Mouse (Mus musculus) heart, adult 8-10 months (tissue): ENCODE measurements around the gene Cacna1c. TPM values are rescaled to one million over a fixed set of nuclear protein-coding genes. Genes with fewer than 3 reads are reported as not detected.

ENCODE experiments used
- DNase-seq: peaks from one replicate; pipeline ENCODE4 v3.0.0; 2022; ENCODE audit warnings: low spot score
- total RNA-seq, 4 experiments: library from RNA; stranded (reverse); gene quantifications; 2 replicates each; pipeline ENCODE4 v1.2.4; 2022

The Cacna1c gene
- total RNA-seq, 4 experiments from 2014 or later = 227 to 263 (median 245) TPM

- no peak for DNase-seq
These were observed 30.5 kb downstream of the Cacna1c start for GRCm38 (mm10) chr6:119165677-119166076.

- DNase-seq = no peak
These were observed 51.1 kb downstream of the Cacna1c start for GRCm38 (mm10) chr6:119145109-119145508.

DNA sequence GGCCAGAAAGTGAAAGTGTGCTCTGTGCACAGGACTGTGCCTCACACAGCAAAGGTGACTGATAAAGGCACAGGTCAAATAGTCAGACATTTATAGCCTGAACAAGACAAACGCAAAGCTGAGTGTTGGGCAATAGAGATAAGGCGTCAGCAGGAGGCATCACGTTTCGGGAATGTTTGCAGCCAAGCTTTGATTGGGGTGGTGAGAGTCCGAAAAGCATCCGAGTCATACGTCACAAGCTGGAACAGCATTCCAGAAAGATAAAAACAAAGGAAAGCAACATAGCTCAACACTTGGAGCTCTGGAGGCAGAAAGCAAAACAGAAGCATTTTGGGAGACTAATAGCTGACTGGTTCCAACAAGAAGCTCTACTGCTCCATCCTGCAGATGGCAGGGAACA, 56.7 kb downstream of the Cacna1c start:
- peak; percentile 55 for DNase-seq

DNA sequence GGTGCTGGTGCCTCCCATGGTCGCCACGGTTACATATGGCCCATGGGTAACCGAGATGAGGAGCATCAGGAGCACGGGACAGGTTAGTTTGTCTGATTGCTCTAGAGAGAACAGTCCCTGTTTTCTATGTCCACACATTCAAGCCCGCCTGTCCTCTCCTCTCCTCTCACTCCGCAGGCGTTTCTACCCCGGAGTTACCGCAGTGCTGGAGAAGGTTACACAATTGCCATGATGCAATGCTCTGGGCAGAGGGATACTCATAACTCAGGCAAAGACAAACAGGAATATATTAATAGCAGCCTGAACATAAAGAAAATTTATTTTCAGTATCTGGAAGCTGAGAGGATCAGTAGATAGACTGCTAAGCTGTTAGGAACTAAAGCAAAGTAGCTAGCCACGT, 58.5 kb downstream of the Cacna1c start:
- no peak for DNase-seq

DNA sequence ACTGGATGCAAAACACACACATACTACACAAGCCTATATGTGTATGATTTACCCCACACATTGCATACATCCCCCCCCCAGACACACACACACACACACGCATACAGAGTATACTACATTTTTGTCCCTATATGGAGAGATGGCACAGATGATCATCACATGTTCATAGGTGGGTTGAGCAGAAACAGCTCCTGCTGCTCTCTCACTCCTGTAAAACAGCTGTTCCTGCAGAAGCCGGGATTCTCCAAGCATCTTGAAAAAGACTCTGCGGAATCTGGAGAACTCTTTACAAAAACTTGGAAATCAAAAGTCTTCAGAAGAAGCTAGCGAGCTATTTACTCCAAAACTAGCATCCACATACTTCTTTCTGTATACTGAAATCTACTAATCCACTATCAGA, 63.4 kb downstream of the Cacna1c start:
- DNase-seq = no peak

DNA sequence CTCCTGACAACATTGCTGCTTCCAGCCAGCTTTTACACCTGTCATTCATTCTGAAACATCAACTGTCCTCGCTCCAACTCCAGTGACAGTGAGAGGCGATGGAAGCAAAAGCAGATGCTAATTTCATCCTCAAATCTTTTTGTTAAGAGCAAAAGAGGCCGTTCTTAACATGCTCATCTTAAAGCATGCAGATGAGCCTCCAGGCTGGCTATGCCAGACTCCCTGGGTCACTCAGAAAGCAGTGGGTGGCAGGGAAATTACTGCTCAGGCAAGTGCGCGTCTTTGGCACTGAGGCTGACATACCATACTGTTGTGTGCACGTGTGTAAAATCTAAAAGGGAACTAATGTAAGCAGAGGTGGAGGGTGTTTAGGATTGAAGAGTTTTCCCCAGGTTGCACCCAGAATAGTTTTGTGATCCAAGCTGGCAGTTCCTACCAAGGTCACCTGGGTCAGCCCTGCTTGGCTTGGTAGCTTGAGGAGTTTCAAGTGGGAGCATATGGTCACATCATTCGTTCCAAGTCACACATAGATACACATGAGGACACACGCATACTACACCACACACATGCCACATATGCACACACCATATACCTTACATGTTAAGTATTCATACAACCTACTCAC, 64.0 kb downstream of the Cacna1c start:
- no peak for DNase-seq

DNA sequence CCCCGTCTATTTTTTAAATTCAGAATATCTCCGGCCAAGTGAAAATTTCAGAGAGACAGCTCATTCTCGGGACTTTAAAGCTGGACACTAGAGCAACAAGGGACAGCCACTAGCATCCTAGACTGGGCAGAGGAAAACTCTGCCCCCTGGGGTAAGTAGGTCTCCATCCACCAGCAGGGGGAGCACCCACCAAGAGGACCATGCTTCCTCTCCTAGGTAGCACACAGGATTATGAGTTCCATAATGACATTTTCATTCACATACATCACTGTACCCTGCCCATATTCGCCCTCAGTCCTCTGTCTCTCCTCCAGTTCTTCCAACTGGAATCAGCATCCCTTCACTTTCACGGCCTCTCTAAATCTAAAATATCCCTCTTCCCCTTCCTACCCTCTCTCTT, 66.6 kb downstream of the Cacna1c start:
- DNase-seq = no peak

DNA sequence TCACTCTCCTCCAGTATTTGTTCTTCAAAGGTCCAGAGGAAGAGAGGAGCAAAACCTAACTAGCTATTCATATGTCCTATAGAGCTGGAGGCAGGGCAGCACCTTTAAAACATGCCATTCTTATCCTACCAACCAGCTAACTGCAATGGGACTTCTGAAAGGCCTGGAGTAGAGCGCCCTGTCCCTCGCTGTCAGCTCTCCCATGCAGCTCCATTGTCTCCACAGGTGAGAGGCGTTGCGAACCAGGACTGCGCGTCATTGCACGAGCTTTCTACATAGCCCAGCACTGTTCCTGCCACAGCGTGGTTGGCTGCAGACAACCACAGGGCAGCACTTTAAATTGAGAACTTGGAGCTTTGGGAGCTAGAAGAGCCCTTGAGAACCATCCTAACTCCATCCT, 67.7 kb downstream of the Cacna1c start:
- DNase-seq = no peak

GRCm38 (mm10) chr6:119128076-119128475, 68.1 kb downstream of the Cacna1c start:
- DNase-seq = no peak

DNA sequence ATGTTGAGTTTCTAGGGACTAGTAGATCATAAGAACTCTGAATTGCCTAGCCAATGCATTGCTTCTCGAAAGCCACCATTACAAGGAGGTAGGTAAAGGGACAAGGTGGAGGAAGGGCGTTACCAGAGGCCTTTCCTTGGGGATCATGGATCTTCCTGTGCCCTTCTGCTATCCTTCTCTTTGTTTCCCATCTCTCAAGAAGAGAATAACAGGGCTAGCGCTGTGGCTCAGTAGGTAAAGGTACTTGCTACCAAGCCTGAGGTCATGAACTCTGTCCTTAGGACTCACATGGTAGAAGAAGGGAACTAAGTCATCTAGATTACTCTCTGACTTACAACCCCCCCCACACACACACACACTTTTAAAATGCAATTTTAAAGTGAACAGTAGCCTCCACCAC, 69.2 kb downstream of the Cacna1c start:
- DNase-seq = no peak

GRCm38 (mm10) chr6:119118371-119118770, 77.8 kb downstream of the Cacna1c start:
- no peak for DNase-seq

- no peak for DNase-seq
These were observed 79.9 kb downstream of the Cacna1c start for GRCm38 (mm10) chr6:119116290-119116689.

DNA sequence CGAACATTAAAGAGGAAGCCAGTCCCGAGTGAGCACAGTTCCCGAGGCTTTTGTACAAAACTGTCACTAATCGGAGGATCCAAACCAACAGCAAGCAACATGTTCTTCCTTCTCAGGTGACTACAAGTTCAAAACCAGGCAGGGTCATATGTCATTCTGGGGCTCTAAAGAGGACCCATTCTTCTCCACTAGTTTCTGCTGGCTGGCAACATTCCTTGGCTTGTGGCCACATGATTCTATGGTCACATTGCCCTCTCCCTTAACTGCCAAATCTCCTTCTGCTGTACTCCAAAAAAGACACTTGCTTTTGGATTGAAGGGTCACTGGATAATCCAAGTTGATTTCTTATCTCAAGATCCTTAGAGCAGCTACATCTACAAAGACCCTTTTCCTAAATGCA, 82.9 kb downstream of the Cacna1c start:
- no peak for DNase-seq

DNA sequence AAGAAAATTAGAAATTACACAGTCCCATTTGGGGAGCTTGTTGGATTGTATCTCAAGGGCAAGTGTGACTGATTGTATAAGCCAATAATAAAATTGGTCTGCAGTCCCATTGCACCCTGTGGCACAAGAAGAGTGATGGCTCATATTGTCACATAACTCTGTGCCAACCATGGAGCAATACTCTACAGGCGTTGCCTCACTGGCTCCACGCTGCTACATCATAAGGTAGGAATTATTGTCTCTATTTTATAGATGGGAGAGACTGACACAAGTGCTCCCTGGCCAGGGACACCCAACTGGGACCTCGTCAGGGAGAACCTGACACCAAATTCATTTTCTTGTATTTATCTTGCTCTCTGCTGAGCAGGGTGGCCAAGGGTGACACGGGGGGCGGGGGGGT, 85.8 kb downstream of the Cacna1c start:
- DNase-seq = no peak

DNA sequence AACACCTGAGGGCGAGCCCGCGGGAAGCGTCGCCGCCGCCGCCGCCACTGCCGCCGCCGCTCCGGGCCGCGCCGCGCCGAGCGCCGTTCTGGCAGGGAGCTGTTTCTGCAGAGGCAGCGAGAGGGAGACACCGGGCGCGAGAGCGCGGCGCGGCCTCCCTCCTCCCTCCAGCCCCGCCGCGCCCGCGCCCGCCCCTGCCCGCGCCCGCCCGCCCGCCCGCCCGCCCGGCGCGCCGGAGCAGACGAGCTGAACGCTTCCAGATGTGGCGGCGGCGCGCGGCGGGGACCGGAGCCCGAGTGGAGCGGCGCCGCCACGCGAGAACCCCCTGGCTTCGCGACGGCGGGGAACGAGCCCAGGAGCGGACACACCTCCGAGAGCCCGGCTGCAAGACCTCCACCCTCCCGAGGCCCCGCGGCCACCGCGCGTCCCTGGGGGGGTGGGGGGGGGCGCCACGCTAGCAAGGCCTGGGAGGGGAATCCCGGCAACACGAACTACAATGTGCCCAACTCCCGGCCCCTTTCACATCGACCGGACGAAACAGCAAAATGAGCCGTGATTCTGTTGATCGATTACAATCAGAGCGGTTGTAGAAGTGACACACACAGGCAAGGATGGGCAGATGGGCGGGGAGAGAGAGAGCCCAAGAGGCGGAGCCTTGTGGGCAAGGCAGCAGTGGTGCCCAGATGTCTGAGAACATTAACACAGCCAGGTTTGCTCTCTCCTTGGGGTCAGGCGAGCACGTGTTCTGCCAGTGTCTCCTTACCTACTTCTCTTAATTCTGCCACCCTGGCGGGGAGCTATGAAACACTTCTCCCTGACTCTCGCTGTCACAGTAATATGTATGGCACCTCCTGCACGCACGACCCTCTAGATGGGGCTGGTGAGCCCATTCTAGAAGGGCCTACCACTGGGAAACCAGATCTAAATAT, 87.5 kb downstream of the Cacna1c start:
- peak; percentile 42 for DNase-seq

- DNase-seq = no peak
These were observed 88.3 kb downstream of the Cacna1c start for GRCm38 (mm10) chr6:119107856-119108465.

- no peak for DNase-seq
These were observed 88.9 kb downstream of the Cacna1c start for GRCm38 (mm10) chr6:119107140-119107855.

DNA sequence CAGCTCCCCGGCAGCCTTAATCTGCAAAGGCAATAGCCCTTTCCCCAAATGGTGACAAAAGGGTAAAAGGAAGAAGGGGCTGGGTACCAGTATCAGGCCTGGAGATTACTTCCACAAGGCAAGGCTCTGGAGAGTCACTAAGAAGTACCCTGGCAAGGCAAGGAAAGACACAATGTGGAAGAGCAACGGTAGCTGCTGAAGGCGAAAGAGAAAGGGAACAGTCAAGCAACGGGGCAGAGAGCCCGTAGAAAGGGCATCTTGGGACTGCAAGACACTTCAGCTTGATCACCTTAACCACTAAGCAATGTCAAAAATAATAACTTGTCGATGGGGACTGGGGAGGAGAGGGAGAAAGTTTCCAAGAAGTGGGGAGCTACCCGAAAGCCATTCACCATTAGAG, 89.5 kb downstream of the Cacna1c start:
- no peak for DNase-seq

GRCm38 (mm10) chr6:119105651-119106595, 90.3 kb downstream of the Cacna1c start:
- no peak for DNase-seq

- peak; percentile 49 for DNase-seq
These were observed 92.0 kb downstream of the Cacna1c start for GRCm38 (mm10) chr6:119104246-119104645.

GRCm38 (mm10) chr6:119102936-119103335, 93.3 kb downstream of the Cacna1c start:
- DNase-seq = no peak
